Comparison of ENCODE assay signal across 22 mouse cellular contexts in genomic region chr16:4898881-4899280, GRCm38 (mm10). TPM values are rescaled to one million over a fixed set of nuclear protein-coding genes. Genes with fewer than 3 reads are reported as not detected.
DNase-seq lines count a peak whose midpoint lies in the region; ATAC-seq and TF ChIP-seq lines count a peak whose summit lies in the region.
"Had no signal": no experiment of that assay in that cellular context is flagged by ENCODE, and none has a peak within 500 bp of the region (broad histone marks: within the 10 kb centered on the region; RNA-seq: fewer than 3 reads in every experiment).

No protein-coding gene starts in this region.

- ATAC-seq in liver, postnatal 0 days, result no peak
- ATAC-seq in megakaryocyte, adult 5-6 weeks (ENCODE audit: poor library complexity, severe bottlenecking), result peak; percentile 53
- no peak for ATAC-seq in forebrain, embryonic 11.5 days (replicated peaks; ENCODE audit: low FRiP score)
- ATAC-seq: forebrain, postnatal 0 days; inflammation-experienced regulatory T-cells, adult 6 months; liver, embryonic 12.5 days; lung, postnatal 0 days; midbrain, embryonic 15.5 days had no signal

- DNase-seq in liver, postnatal 0 days, result peak; percentile 36
- DNase-seq in liver, result no peak
- peak; percentile 82 to 86 for DNase-seq in B cell, adult 2 months
- peak; percentile 82 for DNase-seq in splenic B cell, adult 2 months (ENCODE audit: low read depth, low spot score)
- no peak for DNase-seq in forebrain, embryonic 11.5 days (ENCODE audit: low spot score)
- DNase-seq in adrenal gland, adult 18-20 months (ENCODE audit: low spot score in 2 of 2), result no peak
- DNase-seq: adrenal gland, postnatal 10 days; forebrain, postnatal 0 days; heart, postnatal 14 days; kidney, adult 8-10 months; kidney, postnatal 14 days; right cerebral cortex, postnatal 14 days had no signal

- peaks cover 54% of the 10 kb centered on the region for H3K4me1 ChIP-seq in liver, postnatal 0 days (ENCODE audit: insufficient read depth)
- H3K4me1 ChIP-seq in forebrain, embryonic 11.5 days (replicated peaks; ENCODE audit: control insufficient read depth, insufficient read depth, low read length), result no peaks in the 10 kb centered on the region

- 77% methylated on average over 6 of the region's 6 CpGs for WGBS in liver, postnatal 0 days (ENCODE audit: insufficient replicate concordance)
- 82% methylated on average over 6 of the region's 6 CpGs for WGBS in forebrain, embryonic 11.5 days

- no peak overlapping the region for H3K4me2 ChIP-seq in liver, postnatal 0 days (ENCODE audit: low read depth, low read length)
- H3K4me2 ChIP-seq in forebrain, embryonic 11.5 days (ENCODE audit: low read depth, low read length, severe bottlenecking), result no peak overlapping the region
- H3K4me2 ChIP-seq: embryonic facial prominence, embryonic 15.5 days; heart, embryonic 12.5 days; hindbrain, embryonic 13.5 days; liver, embryonic 12.5 days; midbrain, embryonic 15.5 days; neural tube, embryonic 15.5 days had no signal

- TF ChIP-seq CTCF in liver, postnatal 0 days (IDR thresholded peaks at IDR 0.05; ENCODE audit: low read depth), result no peak

- H3K9ac ChIP-seq in liver, postnatal 0 days (replicated peaks), result no peak overlapping the region
- H3K9ac ChIP-seq in forebrain, embryonic 11.5 days (ENCODE audit: low read length), result no peak overlapping the region
- H3K9ac ChIP-seq: embryonic facial prominence, embryonic 15.5 days; forebrain, postnatal 0 days; heart, embryonic 12.5 days; hindbrain, embryonic 13.5 days; liver, embryonic 12.5 days; midbrain, embryonic 15.5 days; neural tube, embryonic 15.5 days had no signal

- H3K27me3 ChIP-seq in liver, postnatal 0 days (ENCODE audit: insufficient read depth, low read length), result no peaks in the 10 kb centered on the region
- H3K27me3 ChIP-seq in splenic B cell, adult 2 months (ENCODE audit: control insufficient read depth, insufficient read depth, low read length, poor library complexity, severe bottlenecking), result no peaks in the 10 kb centered on the region
- H3K27me3 ChIP-seq in forebrain, embryonic 11.5 days (ENCODE audit: control insufficient read depth, insufficient read depth, low read length), result no peaks in the 10 kb centered on the region
- H3K27me3 ChIP-seq: embryonic facial prominence, embryonic 15.5 days; heart, embryonic 12.5 days; hindbrain, embryonic 13.5 days; liver, embryonic 12.5 days; megakaryocyte, embryonic 14.5 days; midbrain, embryonic 15.5 days; neural tube, embryonic 15.5 days had no signal

- H3K4me3 ChIP-seq in liver, postnatal 0 days (ENCODE audit: low read depth, low read length), result no peak overlapping the region
- H3K4me3 ChIP-seq in forebrain, embryonic 11.5 days (ENCODE audit: low read depth, low read length), result no peak overlapping the region
- H3K4me3 ChIP-seq: embryonic facial prominence, embryonic 15.5 days; heart, embryonic 12.5 days; hindbrain, embryonic 13.5 days; liver, embryonic 12.5 days; megakaryocyte, embryonic 14.5 days; midbrain, embryonic 15.5 days; neural tube, embryonic 15.5 days had no signal

- no peak for TF ChIP-seq EP300 in liver, postnatal 0 days (IDR thresholded peaks at IDR 0.05; ENCODE audit: low read depth)

- no peaks in the 10 kb centered on the region for H3K36me3 ChIP-seq in liver, postnatal 0 days (replicated peaks; ENCODE audit: insufficient read depth, low read length)
- no peaks in the 10 kb centered on the region for H3K36me3 ChIP-seq in splenic B cell, adult 2 months (ENCODE audit: control insufficient read depth, insufficient read depth, low read length, poor library complexity, severe bottlenecking)
- H3K36me3 ChIP-seq in forebrain, embryonic 11.5 days (ENCODE audit: control insufficient read depth, insufficient read depth, low read length), result no peaks in the 10 kb centered on the region
- H3K36me3 ChIP-seq: embryonic facial prominence, embryonic 15.5 days; liver, embryonic 12.5 days; midbrain, embryonic 15.5 days; neural tube, embryonic 15.5 days had no signal

- peak overlapping the region; percentile 30; the same call in 1 of the 2 replicates for H3K27ac ChIP-seq in liver, postnatal 0 days (ENCODE audit: low read depth)
- H3K27ac ChIP-seq in forebrain, embryonic 11.5 days (ENCODE audit: low read depth, low read length), result no peak overlapping the region
- H3K27ac ChIP-seq: embryonic facial prominence, embryonic 15.5 days; hindbrain, embryonic 13.5 days; liver, embryonic 12.5 days; midbrain, embryonic 15.5 days; neural tube, embryonic 15.5 days had no signal

- H3K9me3 ChIP-seq in liver, postnatal 0 days (ENCODE audit: low read length), result no peaks in the 10 kb centered on the region
- H3K9me3 ChIP-seq in forebrain, embryonic 11.5 days (ENCODE audit: control insufficient read depth, low read length), result no peaks in the 10 kb centered on the region
- H3K9me3 ChIP-seq: embryonic facial prominence, embryonic 15.5 days; heart, embryonic 12.5 days; hindbrain, embryonic 13.5 days; liver, embryonic 12.5 days; megakaryocyte, embryonic 14.5 days; midbrain, embryonic 15.5 days; neural tube, embryonic 15.5 days had no signal

RNA-seq across cellular contexts. Expression of gene Mgrn1, which starts 12.8 kb away (rescaled TPM):
- polyA plus RNA-seq in liver, postnatal 0 days (2015; fragmentation: Nextera tagmentation; extraction: Ambion mirVana), result 34.8 and 36.7 TPM in 2 replicates
- total RNA-seq in megakaryocyte, adult 5-6 weeks (2015), result 30.4 and 33.0 TPM in 2 replicates
- 32.1 and 41.0 TPM in 2 replicates for total RNA-seq in megakaryocyte, adult 5-6 weeks (2017)
- 69.9 and 77.2 TPM in 2 replicates for polyA plus RNA-seq in forebrain, embryonic 11.5 days (2014; fragmentation: Nextera tagmentation; extraction: Ambion mirVana)
- 10 to 100 TPM; 83.7 to 86.4 TPM for total RNA-seq in adrenal gland, adult 18-20 months (2021)

RNA-seq across cellular contexts. Expression of gene Ubald1, which starts 18.8 kb away (rescaled TPM):
- polyA plus RNA-seq in liver, postnatal 0 days (2015; fragmentation: Nextera tagmentation; extraction: Ambion mirVana), result 15.6 and 16.7 TPM in 2 replicates
- total RNA-seq in megakaryocyte, adult 5-6 weeks (2015), result 32.1 and 34.6 TPM in 2 replicates
- total RNA-seq in megakaryocyte, adult 5-6 weeks (2017), result 11.3 and 18.3 TPM in 2 replicates
- polyA plus RNA-seq in forebrain, embryonic 11.5 days (2014; fragmentation: Nextera tagmentation; extraction: Ambion mirVana), result 23.9 TPM in 2 replicates
- total RNA-seq in adrenal gland, adult 18-20 months (2021), result 10 to 100 TPM; 33.3 to 39.0 TPM

RNA-seq across cellular contexts. Expression of gene Nudt16l1, which starts 39.7 kb away (rescaled TPM):
- polyA plus RNA-seq in liver, postnatal 0 days (2015; fragmentation: Nextera tagmentation; extraction: Ambion mirVana), result 38.9 and 40.2 TPM in 2 replicates
- total RNA-seq in megakaryocyte, adult 5-6 weeks (2015), result 16.7 and 22.9 TPM in 2 replicates
- 10.2 and 14.0 TPM in 2 replicates for total RNA-seq in megakaryocyte, adult 5-6 weeks (2017)
- 120 and 137 TPM in 2 replicates for polyA plus RNA-seq in forebrain, embryonic 11.5 days (2014; fragmentation: Nextera tagmentation; extraction: Ambion mirVana)
- total RNA-seq in adrenal gland, adult 18-20 months (2021), result 10 to 100 TPM; 46.1 to 62.3 TPM

Comparison
In these comparisons a context has a peak if more than half of its experiments do, and no peak if none do; other contexts are left out.
1. DNase-seq: peak in liver, postnatal 0 days (single experiment), B cell, adult 2 months (2 of 2) and splenic B cell, adult 2 months (single experiment); none in liver (single experiment), forebrain, embryonic 11.5 days (single experiment) and adrenal gland, adult 18-20 months (0 of 2).